Mouse (Mus musculus) lung, postnatal 0 days (tissue): ENCODE data around the gene Hnf4a. TPM values are rescaled to one million over a fixed set of nuclear protein-coding genes. Genes with fewer than 3 reads are reported as not detected.

Experiments
- polyA plus RNA-seq: library from polyadenylated mRNA; unstranded; fragments of >200 nt; fragmentation: Nextera tagmentation; extraction: Ambion mirVana; gene quantifications from 2 replicates; pipeline ENCODE4 v1.2.1, GENCODE M21; 2015

Gene Hnf4a
- polyA plus RNA-seq, 1 experiment from 2014 or later, result 0.23 TPM

Other genes starting within 250 kb of the Hnf4a start
- 4.0 and 6.0 TPM in 2 replicates for gene Jph2, start 108.8 kb upstream of the Hnf4a start, polyA plus RNA-seq
- gene Oser1, start 82.1 kb upstream of the Hnf4a start, polyA plus RNA-seq, result 73.8 and 74.6 TPM in 2 replicates
- 0.37 and 0.43 TPM in 2 replicates for gene Gdap1l1, start 68.3 kb upstream of the Hnf4a start, polyA plus RNA-seq
- gene Fitm2, start 34.2 kb upstream of the Hnf4a start, polyA plus RNA-seq, result 18.6 and 22.5 TPM in 2 replicates
- 0.18 TPM in 1 of 2 replicates, not detected in the other for gene R3hdml, start 14.5 kb upstream of the Hnf4a start, polyA plus RNA-seq
- 17.2 and 20.0 TPM in 2 replicates for gene Ttpal, start 95.5 kb downstream of the Hnf4a start, polyA plus RNA-seq
- gene Serinc3, start 138.3 kb downstream of the Hnf4a start, polyA plus RNA-seq, result 96.7 and 106 TPM in 2 replicates
- gene Pkig, start 151.6 kb downstream of the Hnf4a start, polyA plus RNA-seq, result 95.2 and 106 TPM in 2 replicates
- gene Ada, start 243.4 kb downstream of the Hnf4a start, polyA plus RNA-seq, result 3.2 and 3.6 TPM in 2 replicates